Mouse (Mus musculus) heart, adult 2 months (tissue): ENCODE measurements at regions not wholly inside any gene's neighbourhood (a gene's known extent, or its start where the extent isn't known, plus 50 kb on each side); places are given as distances from the start of the nearest gene placed in this dataset.

Experiments used
- DNase-seq, 2 experiments: peaks; one replicate each; pipeline ENCODE4 v3.0.0; 2021
- H3K27ac ChIP-seq: fragments of 200-600 bp; 2 replicates; pipeline ENCODE4 v1.8.1; 2022
- H3K27me3 ChIP-seq: fragments of 200-500 bp; 2 replicates; pipeline ENCODE4 v1.6.1; 2012; ENCODE audit warnings: mild to moderate bottlenecking, low read length, inconsistent platforms, mixed read lengths; ENCODE audit not compliant: control insufficient read depth, insufficient read depth
- H3K36me3 ChIP-seq: fragments of 200-500 bp; 2 replicates; pipeline ENCODE4 v1.6.1; 2012; ENCODE audit warnings: low read length, inconsistent platforms; ENCODE audit not compliant: control insufficient read depth, insufficient read depth
- H3K4me1 ChIP-seq: fragments of 200-500 bp; 2 replicates; pipeline ENCODE4 v1.6.1; 2011; ENCODE audit warnings: low read length; ENCODE audit not compliant: control insufficient read depth, insufficient read depth
- H3K4me3 ChIP-seq: fragments of 200-600 bp; 2 replicates; pipeline ENCODE4 v1.8.1; 2022
- H3K79me2 ChIP-seq: fragments of 200-500 bp; replicated peaks from 2 replicates; pipeline ENCODE4 v1.6.1; 2012; ENCODE audit warnings: mild to moderate bottlenecking, inconsistent platforms, low read length, moderate library complexity, mixed read lengths; ENCODE audit not compliant: control insufficient read depth, insufficient read depth
- H3K9ac ChIP-seq: fragments of 200-500 bp; 2 replicates; pipeline ENCODE4 v1.6.1; 2012; ENCODE audit warnings: low read depth, mild to moderate bottlenecking, control low read depth, inconsistent platforms, low read length, mixed read lengths
- CTCF ChIP-seq: fragments of 200-600 bp; IDR thresholded peaks from 2 replicates; pipeline ENCODE4 v1.8.1; 2022; ENCODE audit warnings: antibody characterized with exemption, mild to moderate bottlenecking, moderate library complexity
- EP300 ChIP-seq: fragments of 200-500 bp; IDR thresholded peaks from 2 replicates; pipeline ENCODE4 v1.6.1; 2011; ENCODE audit warnings: low read depth, low read length, control low read depth; ENCODE audit not compliant: insufficient read depth
- POLR2A ChIP-seq: fragments of 200-500 bp; IDR thresholded peaks from 2 replicates; pipeline ENCODE4 v1.6.1; 2011; ENCODE audit warnings: mild to moderate bottlenecking, low read depth, low read length, control low read depth; ENCODE audit not compliant: insufficient read depth
- WGBS: fragments of 180-500 bp; shearing (Covaris S2); methylation state at CpG from one replicate; pipeline ENCODE4 v1.1.7; 2018; 5-methylcytosine and 5-hydroxymethylcytosine counted together
- intact Hi-C: fragments of 180-260 bp; cut with DNase I; formaldehyde crosslinking; loops from one replicate; pipeline ENCODE4 v1.15.1; 2025

DNA sequence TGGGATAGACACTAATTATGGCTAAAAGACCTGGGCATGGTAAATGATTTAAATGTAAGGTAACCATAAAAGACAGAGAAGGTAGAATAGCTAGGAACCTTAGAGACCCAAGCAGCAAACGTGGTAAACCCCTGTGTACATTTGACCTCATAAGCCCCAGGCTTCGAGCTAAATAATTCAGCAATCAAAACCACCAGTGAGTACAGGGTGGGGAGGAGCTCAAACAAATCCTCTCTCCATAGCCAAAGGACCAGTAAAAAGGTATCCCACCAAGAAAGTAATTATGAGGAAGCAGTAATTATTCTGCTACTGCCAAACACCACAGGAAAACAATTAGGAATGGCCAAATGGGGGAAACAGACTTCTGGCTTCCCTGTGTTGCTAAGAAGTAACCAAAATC is 122.5 kb upstream of the Ogfrl1 start:
- TF ChIP-seq EP300 (no peak), CTCF (no peak), POLR2A (no peak)
- no peaks in the 10 kb centered on the region for H3K4me1 ChIP-seq
- intact Hi-C loops = no loop called here
- H3K27ac ChIP-seq = no peak overlapping the region
- H3K79me2 ChIP-seq = no peaks in the 10 kb centered on the region
- H3K27me3 ChIP-seq = no peaks in the 10 kb centered on the region
- no peaks in the 10 kb centered on the region for H3K36me3 ChIP-seq
- H3K4me3 ChIP-seq = no peak overlapping the region
- DNase-seq = no peak
- no peak overlapping the region for H3K9ac ChIP-seq
- WGBS = 53% methylated on average over 2 of the region's 2 CpGs

DNA sequence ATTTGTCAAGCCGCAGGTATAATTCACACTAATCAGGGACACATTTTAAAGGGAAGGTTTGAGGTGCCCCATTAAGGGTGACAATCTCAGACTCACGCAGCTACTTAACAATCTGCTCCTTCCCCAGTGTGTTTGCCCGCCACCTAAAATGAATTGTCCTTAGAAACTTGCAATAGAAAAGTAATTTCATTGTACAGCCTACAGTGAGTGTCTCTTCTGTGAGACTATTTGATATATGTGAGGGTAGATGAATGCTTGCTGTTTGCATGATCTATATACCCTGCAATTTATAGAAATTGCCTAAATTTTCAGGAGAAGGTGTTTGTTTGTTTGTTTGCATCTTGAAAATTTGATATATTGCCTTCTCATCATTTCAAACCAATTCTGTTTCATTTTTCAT is 135.1 kb upstream of the Ogfrl1 start:
- no peak overlapping the region for H3K9ac ChIP-seq
- no peak for DNase-seq
- WGBS = 78% methylated on average over 3 of the region's 3 CpGs

DNA sequence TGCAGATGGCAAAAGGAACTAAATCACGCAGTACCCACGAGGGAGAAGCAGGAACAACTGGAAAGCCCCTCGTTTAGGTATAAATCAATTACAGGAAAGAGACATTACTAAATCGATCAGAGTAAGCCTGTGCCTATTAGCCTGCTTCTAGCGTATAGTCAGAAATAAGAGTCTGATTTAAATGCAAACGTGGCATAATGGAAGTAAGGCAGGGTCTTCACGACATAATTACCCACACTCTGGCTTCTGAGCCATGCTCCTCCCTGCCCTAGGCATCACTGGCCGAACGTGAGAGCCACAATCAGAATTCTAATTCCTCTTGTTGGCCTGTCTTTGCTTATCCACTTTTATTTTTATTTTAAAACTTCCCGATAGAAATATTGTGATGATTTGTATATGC is 139.0 kb upstream of the Ogfrl1 start:
- TF ChIP-seq CTCF = no peak
- no peak for TF ChIP-seq EP300
- TF ChIP-seq POLR2A = no peak
- DNase-seq = no peak
- intact Hi-C loops = no loop called here
- Histone ChIP-seq H3K4me1 (no peaks in the 10 kb centered on the region), H3K4me3 (no peak overlapping the region), H3K27me3 (no peaks in the 10 kb centered on the region), H3K9ac (no peak overlapping the region), H3K36me3 (no peaks in the 10 kb centered on the region), H3K27ac (no peak overlapping the region), H3K79me2 (no peaks in the 10 kb centered on the region)
- WGBS = 82% methylated on average over 10 of the region's 10 CpGs

More for the DNA sequence above, 135.1 kb upstream of the Ogfrl1 start:
- no peak overlapping the region for H3K27ac ChIP-seq
- H3K36me3 ChIP-seq = no peaks in the 10 kb centered on the region
- H3K27me3 ChIP-seq = no peaks in the 10 kb centered on the region
- H3K4me1 ChIP-seq = no peaks in the 10 kb centered on the region
- H3K4me3 ChIP-seq = no peak overlapping the region
- TF ChIP-seq EP300 = no peak
- intact Hi-C loops = no loop called here
- H3K79me2 ChIP-seq = no peaks in the 10 kb centered on the region

DNA sequence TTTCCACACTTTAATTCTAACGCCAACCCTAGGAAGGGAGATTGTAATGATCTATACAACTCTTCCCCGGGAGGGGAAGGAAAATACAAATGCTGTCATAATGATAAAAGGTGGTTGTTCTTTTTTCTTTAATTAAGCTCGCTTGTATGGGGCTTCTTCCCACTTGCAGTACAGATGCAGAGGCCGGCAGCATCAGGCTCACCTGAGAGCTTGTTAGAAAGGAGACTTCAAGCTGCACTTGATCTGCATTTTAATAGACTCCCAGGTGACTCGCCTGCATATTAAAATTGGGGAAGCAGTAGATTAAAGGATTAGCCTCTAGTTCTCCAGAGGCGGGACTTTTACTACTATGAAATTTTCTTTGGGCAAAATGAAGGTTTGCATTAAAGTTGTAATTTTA is 140.8 kb upstream of the Ogfrl1 start:
- DNase-seq = no peak
- no peaks in the 10 kb centered on the region for H3K4me1 ChIP-seq
- no peak overlapping the region for H3K9ac ChIP-seq
- no peak for TF ChIP-seq EP300
- no peak for TF ChIP-seq CTCF
- WGBS = 52% methylated on average over 6 of the region's 6 CpGs
- H3K4me3 ChIP-seq = no peak overlapping the region
- H3K27ac ChIP-seq = no peak overlapping the region
- intact Hi-C loops = no loop called here
- no peaks in the 10 kb centered on the region for H3K36me3 ChIP-seq
- H3K79me2 ChIP-seq = no peaks in the 10 kb centered on the region
- no peaks in the 10 kb centered on the region for H3K27me3 ChIP-seq

DNA sequence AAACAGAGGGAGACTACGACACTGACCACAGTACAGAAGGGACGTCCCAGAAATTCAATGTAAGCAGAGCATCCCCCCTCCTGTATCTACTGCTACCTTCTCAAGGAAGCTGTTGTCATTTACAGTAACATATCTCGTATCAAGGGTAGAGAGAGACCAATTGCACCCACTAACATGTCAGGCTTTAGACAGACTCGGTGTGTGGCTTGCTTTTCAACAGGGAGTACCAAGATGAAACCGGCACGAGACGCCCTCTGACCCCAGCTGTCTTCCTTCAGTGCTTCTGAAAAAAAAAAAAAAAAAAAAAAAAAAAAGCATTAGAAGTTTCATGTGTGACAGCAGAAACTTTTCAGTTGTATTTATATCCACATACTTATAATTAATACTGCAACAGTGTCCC is 143.0 kb upstream of the Ogfrl1 start:
- intact Hi-C loops = no loop called here
- Histone ChIP-seq H3K27me3 (no peaks in the 10 kb centered on the region), H3K36me3 (no peaks in the 10 kb centered on the region), H3K27ac (no peak overlapping the region), H3K9ac (no peak overlapping the region), H3K4me1 (no peaks in the 10 kb centered on the region), H3K79me2 (no peaks in the 10 kb centered on the region), H3K4me3 (no peak overlapping the region)
- TF ChIP-seq CTCF (no peak), EP300 (no peak), POLR2A (no peak)
- no peak for DNase-seq
- WGBS = 81% methylated on average over 7 of the region's 7 CpGs

DNA sequence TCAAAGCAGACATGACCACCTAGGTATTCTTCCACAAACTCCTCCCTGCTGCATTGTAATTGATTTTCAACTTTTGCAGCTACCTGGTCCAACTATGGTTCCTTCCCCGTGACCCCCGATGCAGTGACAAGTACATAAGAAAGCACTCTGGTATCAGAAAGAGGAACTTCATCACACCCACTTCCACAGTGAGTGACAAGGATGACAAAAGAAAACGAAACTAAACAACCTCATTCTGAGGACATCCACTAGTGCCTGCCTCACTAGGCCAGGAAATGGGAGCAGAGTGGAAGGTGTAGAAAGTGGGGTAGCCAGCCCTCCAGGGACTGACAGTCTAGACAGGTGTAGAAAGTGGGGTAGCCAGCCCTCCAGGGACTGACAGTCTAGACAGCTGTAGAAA is 158.2 kb upstream of the Ogfrl1 start:
- intact Hi-C loops = no loop called here
- H3K27ac ChIP-seq = no peak overlapping the region
- H3K36me3 ChIP-seq = no peaks in the 10 kb centered on the region
- no peak overlapping the region for H3K4me3 ChIP-seq
- H3K9ac ChIP-seq = no peak overlapping the region
- no peaks in the 10 kb centered on the region for H3K79me2 ChIP-seq
- WGBS = 73% methylated on average over 3 of the region's 3 CpGs
- no peak for DNase-seq
- TF ChIP-seq POLR2A (no peak), EP300 (no peak), CTCF (no peak)
- H3K27me3 ChIP-seq = no peaks in the 10 kb centered on the region
- no peaks in the 10 kb centered on the region for H3K4me1 ChIP-seq

DNA sequence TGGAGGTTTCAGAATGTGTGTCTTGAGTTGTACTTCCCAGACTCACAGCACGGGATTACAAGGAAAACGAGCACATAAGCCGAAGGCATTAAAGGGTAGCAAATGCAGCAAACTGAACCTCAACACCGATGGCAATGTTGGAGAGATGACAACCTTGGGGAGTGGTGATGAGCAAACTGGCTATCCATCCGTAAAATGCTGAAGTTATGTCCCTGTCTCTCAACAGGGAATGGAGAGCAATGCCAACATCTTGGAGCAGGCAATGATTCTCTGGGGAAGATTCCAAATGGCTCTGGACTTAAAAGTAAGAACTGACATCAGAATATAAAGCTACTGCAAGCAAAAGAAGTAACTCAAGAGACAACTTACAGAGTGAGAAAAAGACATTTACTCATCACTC is 170.5 kb upstream of the Ogfrl1 start:
- TF ChIP-seq CTCF = no peak
- TF ChIP-seq POLR2A = no peak
- TF ChIP-seq EP300 = no peak
- Histone ChIP-seq H3K27ac (no peak overlapping the region), H3K27me3 (no peaks in the 10 kb centered on the region), H3K36me3 (no peaks in the 10 kb centered on the region), H3K4me1 (no peaks in the 10 kb centered on the region), H3K4me3 (no peak overlapping the region), H3K9ac (no peak overlapping the region), H3K79me2 (no peaks in the 10 kb centered on the region)
- intact Hi-C loops = no loop called here
- DNase-seq = no peak
- WGBS = 81% methylated on average over 5 of the region's 5 CpGs
